Mouse (Mus musculus) macrophage (primary cell): ENCODE data around the gene Gtf2e1. TPM values are rescaled to one million over a fixed set of nuclear protein-coding genes. Genes with fewer than 3 reads are reported as not detected.

Source experiments
- H3K27ac ChIP-seq: fragments of 350-480 bp; formaldehyde crosslinking; 2 replicates; pipeline ENCODE4 v1.9.0; 2021
- H3K36me3 ChIP-seq: fragments of 350-480 bp; formaldehyde crosslinking; 2 replicates; pipeline ENCODE4 v1.9.0; 2021; ENCODE audit errors: inconsistent target
- H3K4me3 ChIP-seq: fragments of 350-480 bp; formaldehyde crosslinking; 2 replicates; pipeline ENCODE4 v1.9.0; 2021; ENCODE audit errors: inconsistent target
- H3K79me2 ChIP-seq: fragments of 350-480 bp; formaldehyde crosslinking; 2 replicates; pipeline ENCODE4 v1.9.0; 2021; ENCODE audit errors: inconsistent target
- WGBS: methylation state at CpG from one replicate; pipeline ENCODE4 v1.1.7; 2026; ENCODE audit warnings: inconsistent platforms; ENCODE audit not compliant: missing documents; 5-methylcytosine and 5-hydroxymethylcytosine counted together
- polyA plus RNA-seq: library from polyadenylated mRNA; stranded (reverse); fragments of 250-400 nt; gene quantifications from 3 replicates; pipeline ENCODE4 v1.2.4, GENCODE M21; 2018; ENCODE audit warnings: inconsistent platforms

Gtf2e1 gene
- polyA plus RNA-seq, 1 experiment from 2014 or later: 8.0 TPM

DNA sequence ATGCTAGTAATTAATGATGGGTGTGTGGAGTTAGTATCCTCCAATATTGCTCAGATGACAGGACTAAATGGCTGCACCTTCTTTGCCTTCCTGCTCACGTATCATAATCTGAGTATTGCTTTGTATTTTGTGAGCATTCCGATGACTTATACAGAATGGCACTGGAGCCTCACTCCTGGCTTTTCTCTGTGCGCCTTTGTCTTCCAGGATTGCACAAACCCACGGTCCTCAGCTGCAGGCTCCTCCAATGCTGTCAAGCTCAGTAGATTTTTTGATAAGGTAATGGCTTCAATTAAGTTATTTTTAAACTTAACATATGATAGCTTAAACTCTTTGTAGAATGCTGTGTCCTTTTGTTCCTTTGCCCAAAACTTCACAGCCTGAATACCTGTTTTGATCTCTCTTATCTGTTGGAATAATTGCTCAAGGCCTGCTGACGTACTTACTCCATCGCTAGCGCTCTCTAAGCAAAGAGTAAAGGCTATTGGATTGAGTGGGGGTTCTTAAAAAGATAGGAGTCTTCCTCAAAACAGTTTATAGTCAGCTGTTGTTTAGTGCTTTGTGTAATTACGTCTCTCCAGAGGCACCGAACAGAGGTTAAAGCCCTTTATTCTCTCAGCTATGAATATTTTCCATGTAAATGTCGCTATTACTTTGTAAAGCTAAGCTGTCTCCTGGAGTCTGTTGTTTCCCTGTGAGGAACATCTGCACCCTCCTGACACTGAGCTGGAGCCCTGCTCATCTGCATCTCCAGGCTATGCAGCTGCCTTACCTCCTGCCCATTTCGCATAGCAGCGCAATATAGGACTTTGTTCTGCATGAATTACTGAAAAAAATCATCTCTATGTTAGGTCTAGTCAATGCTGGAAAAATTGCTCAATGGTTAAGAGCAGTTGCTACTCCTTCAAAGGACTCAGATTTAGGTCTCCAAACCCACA, 27.8 kb upstream of the Gtf2e1 start:
- 94% methylated on average over 12 of the region's 12 CpGs for WGBS
- Histone ChIP-seq H3K36me3 (no peaks in the 10 kb centered on the region), H3K4me3 (no peak overlapping the region), H3K27ac (no peak overlapping the region), H3K79me2 (no peaks in the 10 kb centered on the region)

DNA sequence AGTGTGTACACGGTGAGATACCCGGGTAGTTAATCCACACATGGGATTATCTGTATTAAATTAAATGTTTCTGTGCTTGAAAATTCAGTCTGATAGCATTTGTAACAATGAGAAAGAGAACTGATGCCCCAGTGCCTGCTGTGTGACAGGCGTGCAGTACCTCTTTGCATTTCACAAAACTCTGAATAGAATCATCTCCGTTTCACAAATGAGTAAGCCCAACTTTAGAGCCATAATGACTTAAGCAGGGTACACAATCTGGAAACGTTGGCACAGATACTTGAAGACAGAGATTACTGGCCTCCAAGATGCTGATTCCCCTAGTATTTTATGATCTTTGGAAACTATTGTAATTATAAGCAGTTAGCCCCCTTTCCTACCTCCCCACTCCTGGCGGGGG, 26.5 kb upstream of the Gtf2e1 start:
- 97% methylated on average over 6 of the region's 6 CpGs for WGBS
- H3K4me3 ChIP-seq: no peak overlapping the region
- H3K27ac ChIP-seq: no peak overlapping the region
- H3K79me2 ChIP-seq: no peaks in the 10 kb centered on the region
- H3K36me3 ChIP-seq: no peaks in the 10 kb centered on the region

DNA sequence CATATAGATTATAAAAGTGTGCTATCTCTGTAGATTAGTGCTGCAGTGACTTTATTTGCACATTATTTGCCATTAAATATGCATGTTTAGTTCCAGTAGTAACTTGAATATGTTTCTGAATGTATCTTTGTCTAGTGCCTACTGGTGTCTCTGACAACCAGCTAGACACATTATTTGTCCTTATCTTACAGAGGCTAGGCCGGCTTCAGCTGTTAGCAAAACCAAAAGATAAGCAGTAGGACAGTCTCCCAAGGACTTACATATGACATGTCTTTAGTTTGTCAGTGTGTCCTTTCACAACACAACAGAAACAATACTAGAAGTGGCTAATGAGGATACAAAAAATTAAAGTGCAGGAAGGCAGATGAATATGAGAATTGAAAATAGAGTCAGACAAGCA, 25.5 kb upstream of the Gtf2e1 start:
- Histone ChIP-seq H3K4me3 (no peak overlapping the region), H3K79me2 (no peaks in the 10 kb centered on the region), H3K27ac (no peak overlapping the region), H3K36me3 (no peaks in the 10 kb centered on the region)
- WGBS: 100% methylated on average over 1 of the region's 1 CpGs

DNA sequence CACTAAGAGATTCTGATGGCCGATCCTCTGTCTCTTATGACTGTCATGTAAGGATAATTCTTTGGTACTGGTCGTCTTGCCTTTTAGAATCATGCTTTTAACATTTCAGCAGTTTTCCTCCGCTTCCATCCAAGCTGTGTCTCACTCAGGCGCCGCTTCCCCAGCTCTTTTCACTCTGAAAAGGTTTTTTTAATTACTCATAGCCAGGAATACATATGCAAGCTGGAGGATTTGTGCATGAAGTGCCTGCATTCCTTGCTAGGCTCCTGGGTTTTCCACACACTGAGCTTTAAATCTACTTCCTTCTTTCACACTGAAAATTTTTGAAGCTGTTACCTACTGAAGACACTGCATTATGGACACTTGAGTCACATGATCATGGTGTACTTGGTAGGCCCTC, 23.4 kb upstream of the Gtf2e1 start:
- WGBS: 97% methylated on average over 5 of the region's 5 CpGs
- Histone ChIP-seq H3K79me2 (no peaks in the 10 kb centered on the region), H3K27ac (no peak overlapping the region), H3K4me3 (no peak overlapping the region), H3K36me3 (no peaks in the 10 kb centered on the region)

DNA sequence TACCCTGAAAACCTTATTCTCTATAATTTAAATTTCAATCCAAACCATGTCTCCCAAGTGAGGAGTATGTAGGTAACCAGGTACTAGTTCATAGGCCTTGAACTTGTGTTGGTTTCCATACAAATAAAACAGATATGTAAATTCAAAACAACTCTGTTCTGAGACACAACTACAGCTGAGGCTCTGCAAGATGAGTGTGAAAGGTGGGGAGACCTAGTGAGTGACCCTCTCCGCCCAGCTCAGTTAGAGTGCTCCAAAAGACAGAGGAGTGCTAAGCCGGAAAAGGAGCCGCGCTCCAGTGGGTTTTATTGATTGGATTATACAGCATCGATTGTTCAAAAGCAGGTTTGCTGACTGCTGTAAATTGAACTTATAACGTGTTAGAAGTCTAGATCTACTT, 22.8 kb upstream of the Gtf2e1 start:
- Histone ChIP-seq H3K79me2 (no peaks in the 10 kb centered on the region), H3K4me3 (no peak overlapping the region), H3K27ac (no peak overlapping the region), H3K36me3 (peaks cover 5% of the 10 kb centered on the region; the same call in 1 of the 2 replicates)
- WGBS: 95% methylated on average over 6 of the region's 6 CpGs

DNA sequence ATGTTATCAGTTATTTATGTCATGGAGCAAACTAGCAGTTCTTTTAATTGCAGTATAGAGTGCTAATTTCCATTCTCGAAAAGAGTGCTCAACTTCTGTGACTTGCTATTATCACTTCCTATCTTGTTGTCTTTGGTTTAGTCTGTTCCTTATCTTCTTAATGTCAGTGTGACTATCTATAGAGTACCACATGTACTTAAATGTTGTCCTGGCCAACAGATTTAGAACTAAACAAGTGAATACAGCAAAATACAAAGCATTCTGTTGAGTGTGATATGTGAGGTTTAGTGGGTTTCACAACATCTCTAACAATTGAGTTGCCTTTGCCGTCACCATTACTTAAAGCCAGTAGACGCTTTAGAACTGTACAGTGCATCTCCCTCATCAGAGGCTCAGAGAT, 13.2 kb upstream of the Gtf2e1 start:
- Histone ChIP-seq H3K4me3 (no peak overlapping the region), H3K36me3 (peaks cover 7% of the 10 kb centered on the region; the same call in 1 of the 2 replicates), H3K79me2 (no peaks in the 10 kb centered on the region), H3K27ac (no peak overlapping the region)
- WGBS: 95% methylated on average over 3 of the region's 3 CpGs

DNA sequence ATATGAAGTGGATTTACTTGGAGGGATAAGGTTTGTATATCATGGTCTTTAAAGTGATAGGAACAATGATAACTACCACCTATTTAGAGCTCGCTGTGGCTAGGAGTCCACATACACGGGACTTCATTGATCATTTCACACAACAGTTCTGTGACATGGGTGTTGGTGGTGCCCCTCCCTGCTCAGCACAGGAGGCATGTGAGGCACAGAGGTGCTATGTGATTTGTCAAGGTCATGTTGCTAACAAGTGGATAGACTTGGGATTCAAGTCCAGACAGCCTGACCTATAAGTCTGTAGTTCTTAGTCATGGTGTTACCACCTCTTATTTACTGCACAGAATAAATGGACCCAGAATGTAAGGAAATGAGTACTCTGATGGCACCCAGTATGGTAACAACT, 11.4 kb upstream of the Gtf2e1 start:
- H3K36me3 ChIP-seq: no peaks in the 10 kb centered on the region
- WGBS: 89% methylated on average over 2 of the region's 2 CpGs
- H3K4me3 ChIP-seq: no peak overlapping the region
- H3K79me2 ChIP-seq: no peaks in the 10 kb centered on the region
- H3K27ac ChIP-seq: no peak overlapping the region

DNA sequence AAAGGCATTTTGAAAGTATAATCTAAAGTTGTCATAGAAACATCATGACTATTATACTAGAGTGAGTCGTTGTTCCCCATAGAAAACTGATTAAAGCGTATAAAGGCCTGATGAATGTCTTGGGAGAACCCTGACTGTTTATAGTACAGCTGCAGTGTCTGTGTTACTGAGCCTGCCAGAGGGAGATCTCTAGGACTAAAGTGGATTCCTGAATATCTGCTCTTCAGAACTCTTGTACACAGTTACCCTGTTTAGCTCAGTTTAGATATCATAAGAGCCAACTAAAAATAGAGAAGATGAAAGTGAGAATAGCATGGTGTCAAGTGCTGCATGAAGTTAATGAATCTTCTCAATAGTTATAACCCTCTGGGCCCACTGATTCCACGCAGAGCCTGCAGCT, 10.7 kb upstream of the Gtf2e1 start:
- Histone ChIP-seq H3K27ac (no peak overlapping the region), H3K79me2 (no peaks in the 10 kb centered on the region), H3K36me3 (no peaks in the 10 kb centered on the region), H3K4me3 (no peak overlapping the region)
- 91% methylated on average over 3 of the region's 3 CpGs for WGBS

DNA sequence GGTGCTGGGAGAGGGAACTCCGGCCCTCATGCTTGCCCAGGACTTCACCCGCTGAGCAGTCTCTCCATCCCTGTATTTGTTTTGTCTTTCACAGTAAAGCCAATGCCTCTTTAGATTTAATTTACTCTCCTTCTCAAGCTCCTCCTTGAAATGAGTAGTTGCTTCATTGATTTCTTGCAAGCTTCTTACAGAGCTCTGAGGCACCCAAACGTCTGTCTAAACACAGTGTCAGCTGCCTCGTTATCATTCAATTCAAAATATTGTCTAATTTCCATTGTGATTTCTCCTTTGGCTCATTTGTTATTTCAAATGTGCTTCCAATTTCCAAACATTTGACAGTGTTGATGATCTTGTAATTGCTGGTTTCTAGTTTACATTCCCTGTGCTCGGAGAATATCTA, 6.7 kb upstream of the Gtf2e1 start:
- H3K36me3 ChIP-seq: 0 out of 2 replicates have a peak, but pooled peaks cover 5% of the 10 kb centered on the region
- no peaks in the 10 kb centered on the region for H3K79me2 ChIP-seq
- no peak overlapping the region for H3K27ac ChIP-seq
- WGBS: 95% methylated on average over 5 of the region's 5 CpGs
- H3K4me3 ChIP-seq: no peak overlapping the region

DNA sequence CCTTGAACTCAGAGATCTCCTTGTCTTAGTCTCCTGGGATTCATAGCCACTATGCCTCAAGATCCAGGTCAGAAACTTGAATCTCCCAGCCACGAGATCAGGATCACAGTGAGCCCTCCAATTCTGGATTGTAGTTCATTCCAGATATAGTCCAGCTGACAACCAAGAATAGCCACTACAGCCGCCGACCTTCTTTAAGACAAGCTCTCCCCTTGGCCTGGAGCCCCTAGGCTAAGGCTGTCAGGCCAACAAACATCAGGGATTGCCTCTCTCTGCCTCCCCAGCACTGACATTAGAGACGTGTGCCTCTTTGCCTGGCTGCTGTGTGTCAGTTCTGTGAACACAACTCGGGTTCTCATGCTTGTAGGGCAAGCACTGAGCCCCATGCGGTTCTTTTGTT, 1.2 kb upstream of the Gtf2e1 start:
- 90% methylated on average over 6 of the region's 6 CpGs for WGBS
- Histone ChIP-seq H3K36me3 (0 out of 2 replicates have a peak, but pooled peaks cover 5% of the 10 kb centered on the region), H3K27ac (no peak overlapping the region), H3K79me2 (peaks cover 16% of the 10 kb centered on the region), H3K4me3 (peak overlapping the region; percentile 81; the same call in 1 of the 2 replicates)

DNA sequence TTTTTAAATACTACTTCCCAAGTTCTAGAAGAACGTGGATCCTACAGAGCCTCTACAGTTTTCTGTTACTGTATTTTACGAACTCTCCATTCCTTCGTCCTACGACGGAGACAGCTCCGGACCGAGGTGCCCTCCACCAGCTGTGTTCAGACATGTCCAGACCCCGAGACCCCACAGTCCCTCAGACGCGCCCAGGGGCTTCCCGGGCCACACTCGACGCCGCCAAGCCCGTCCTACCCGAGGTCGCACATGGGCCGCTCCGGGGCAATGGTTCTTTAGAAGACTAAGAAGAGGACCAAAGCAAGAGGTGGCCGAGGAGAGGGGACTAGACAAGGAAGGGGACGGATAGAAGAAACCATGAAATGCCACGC, 364 bp downstream of the Gtf2e1 start:
- Histone ChIP-seq H3K27ac (peak overlapping the region; percentile 95), H3K79me2 (peaks cover 16% of the 10 kb centered on the region), H3K4me3 (peak overlapping the region; percentile 81), H3K36me3 (0 out of 2 replicates have a peak, but pooled peaks cover 12% of the 10 kb centered on the region)
- WGBS: under 1% methylated on average over 18 of the region's 22 CpGs

DNA sequence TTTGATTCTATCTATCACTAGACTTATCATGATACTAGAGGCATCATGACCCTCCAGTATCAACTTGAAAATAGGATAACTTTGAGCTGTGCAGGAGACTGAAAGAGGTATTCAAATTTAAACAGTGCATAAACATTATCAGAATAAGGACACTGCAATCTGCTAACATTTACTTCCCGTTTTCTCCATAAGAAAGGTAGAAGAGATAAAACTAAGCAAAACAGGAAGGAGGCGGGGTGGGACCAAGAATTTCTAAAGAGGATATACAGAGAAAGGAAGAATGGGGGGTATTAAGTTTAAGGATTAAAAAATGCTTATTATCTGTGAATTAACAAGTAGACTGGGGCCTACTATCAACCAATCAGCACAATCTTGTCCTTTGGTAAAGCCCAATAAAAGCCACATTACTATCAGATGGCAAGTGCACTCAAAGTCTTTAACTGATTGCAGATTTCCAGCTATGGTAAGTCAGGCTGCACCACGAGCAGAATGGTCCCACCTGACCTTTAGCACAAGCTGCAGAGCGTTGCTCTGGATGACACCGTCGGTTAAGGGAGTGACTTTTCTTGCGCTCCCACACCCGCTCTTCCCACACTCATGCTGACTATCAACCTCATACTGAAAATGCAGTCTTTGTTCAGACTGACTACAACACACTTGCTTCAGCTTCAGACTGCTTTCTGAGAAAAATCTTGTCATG, 6.1 kb downstream of the Gtf2e1 start:
- Histone ChIP-seq H3K4me3 (no peak overlapping the region), H3K27ac (no peak overlapping the region), H3K36me3 (0 out of 2 replicates have a peak, but pooled peaks cover 7% of the 10 kb centered on the region), H3K79me2 (peaks cover 44% of the 10 kb centered on the region; the same call in 1 of the 2 replicates)
- WGBS: 70% methylated on average over 8 of the region's 8 CpGs

DNA sequence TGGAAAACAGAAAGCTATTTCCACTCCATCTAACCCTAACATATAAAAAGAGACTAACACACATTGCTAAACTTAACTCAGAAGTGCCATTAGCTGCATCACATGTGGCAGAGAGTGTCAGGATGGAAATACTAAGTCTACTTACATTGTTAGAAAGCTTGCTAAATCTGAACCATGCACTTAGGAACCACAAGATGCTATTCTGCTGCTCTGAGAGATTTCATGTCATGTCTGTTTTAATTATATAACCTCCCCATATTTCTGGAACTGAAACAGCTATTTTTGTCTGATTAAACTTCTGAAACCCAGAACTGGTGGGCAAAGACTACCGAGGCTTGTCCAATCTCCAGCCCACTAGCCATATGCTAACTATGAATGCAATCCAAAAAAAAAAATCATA, 7.5 kb downstream of the Gtf2e1 start:
- Histone ChIP-seq H3K27ac (no peak overlapping the region), H3K36me3 (0 out of 2 replicates have a peak, but pooled peaks cover 7% of the 10 kb centered on the region), H3K79me2 (peaks cover 42% of the 10 kb centered on the region; the same call in 1 of the 2 replicates), H3K4me3 (no peak overlapping the region)
- 58% methylated on average over 1 of the region's 1 CpGs for WGBS

DNA sequence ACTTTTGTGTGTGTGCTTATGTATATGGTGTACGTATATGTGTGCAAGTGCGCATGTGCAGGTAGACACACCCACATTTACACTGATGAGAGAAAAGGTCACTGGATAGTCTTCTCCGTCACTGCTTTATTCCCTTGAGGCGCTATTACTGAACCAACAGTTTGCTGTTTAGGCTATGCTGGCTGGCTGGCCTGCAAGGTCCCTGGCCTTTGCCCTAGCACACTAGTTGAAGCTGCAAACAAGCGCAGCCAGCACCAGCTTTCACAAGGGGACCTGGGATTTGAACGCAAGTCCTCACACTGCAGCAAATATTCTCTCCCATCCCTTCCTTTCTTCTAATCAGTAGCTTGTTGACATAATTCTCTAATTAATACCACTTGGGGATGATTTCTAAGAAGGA, 9.4 kb downstream of the Gtf2e1 start:
- WGBS: 94% methylated on average over 6 of the region's 6 CpGs
- no peak overlapping the region for H3K27ac ChIP-seq
- no peak overlapping the region for H3K4me3 ChIP-seq
- 0 out of 2 replicates have a peak, but pooled peaks cover 7% of the 10 kb centered on the region for H3K36me3 ChIP-seq
- peaks cover 51% of the 10 kb centered on the region; the same call in 1 of the 2 replicates for H3K79me2 ChIP-seq

DNA sequence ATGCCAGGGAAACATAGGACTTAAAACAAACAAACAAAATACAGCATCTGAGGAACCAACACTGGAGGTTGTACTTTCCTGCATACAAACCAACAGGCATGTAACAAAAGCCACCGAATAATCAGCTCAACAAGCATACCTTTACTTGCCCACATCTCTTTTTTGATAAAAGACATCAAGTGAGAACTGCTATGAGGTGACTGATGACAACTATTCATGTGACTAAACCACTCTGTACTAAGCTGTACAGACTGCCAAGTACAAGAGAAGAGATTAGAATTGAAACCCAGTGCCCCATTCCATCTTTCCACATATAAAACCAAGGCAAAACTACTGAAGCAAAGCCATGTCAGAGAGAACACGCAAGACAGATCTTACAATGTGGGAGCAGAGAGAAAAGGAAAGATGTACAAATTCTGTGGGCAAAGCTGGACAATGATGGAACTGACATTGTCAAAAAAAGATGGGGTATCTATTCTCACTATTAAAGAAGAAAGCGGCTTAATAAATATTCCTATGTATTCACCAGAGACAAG, 12.8 kb downstream of the Gtf2e1 start:
- peaks cover 24% of the 10 kb centered on the region for H3K36me3 ChIP-seq

More for the DNA sequence above, 12.8 kb downstream of the Gtf2e1 start:
- no peak overlapping the region for H3K27ac ChIP-seq
- 96% methylated on average over 3 of the region's 3 CpGs for WGBS
- no peak overlapping the region for H3K4me3 ChIP-seq
- H3K79me2 ChIP-seq: peaks cover 39% of the 10 kb centered on the region; the same call in 1 of the 2 replicates
